Mouse (Mus musculus) small intestine, adult 2 months (tissue): ENCODE results near the gene Abcb8.

Experiments used
- CTCF ChIP-seq: fragments of 200-500 bp; IDR thresholded peaks from 2 replicates; pipeline ENCODE4 v1.5.1; 2012; ENCODE audit warnings: low read depth, mild to moderate bottlenecking, control low read depth, inconsistent platforms, low read length, moderate library complexity, mixed read lengths; ENCODE audit not compliant: insufficient replicate concordance, insufficient read length; ENCODE audit errors: extremely low read depth
- POLR2A ChIP-seq: fragments of 200-500 bp; IDR thresholded peaks from 2 replicates; pipeline ENCODE4 v1.6.1; 2012; ENCODE audit warnings: low read depth, mild to moderate bottlenecking, control low read depth, inconsistent platforms, low read length, moderate library complexity

- TF ChIP-seq POLR2A (no peak), CTCF (no peak)
Observed at GRCm38 (mm10) chr5:24387264-24388241, 5.9 kb upstream of the Abcb8 start.
